Mouse (Mus musculus) embryonic fibroblast, embryonic 13.5 days (primary cell): ENCODE data around the gene Il12b. TPM values are rescaled to one million over a fixed set of nuclear protein-coding genes. Genes with fewer than 3 reads are reported as not detected.
"Not testable (repeated sequence)": the region's sequence is repeated elsewhere in the genome, so short reads cannot be mapped to it uniquely, and the experiment has no call there.

Source experiments
- H3K27ac ChIP-seq: 2 replicates; pipeline ENCODE4 v1.5.1; 2012; ENCODE audit warnings: low read length, control low read depth, inconsistent platforms; ENCODE audit not compliant: insufficient read depth
- H3K4me1 ChIP-seq: 2 replicates; pipeline ENCODE4 v1.6.1; 2011; ENCODE audit warnings: low read length; ENCODE audit not compliant: control insufficient read depth, insufficient read depth
- H3K4me3 ChIP-seq: 2 replicates; pipeline ENCODE4 v1.5.1; 2011; ENCODE audit warnings: mild to moderate bottlenecking, control low read depth, low read length; ENCODE audit not compliant: insufficient read depth
- CTCF ChIP-seq: IDR thresholded peaks from 2 replicates; pipeline ENCODE4 v1.5.1; 2011; ENCODE audit warnings: mild to moderate bottlenecking, control low read depth, low read length, moderate library complexity, borderline replicate concordance; ENCODE audit not compliant: insufficient read depth
- POLR2A ChIP-seq: IDR thresholded peaks from 2 replicates; pipeline ENCODE4 v1.6.1; 2011; ENCODE audit warnings: low read depth, mild to moderate bottlenecking, control low read depth, low read length, moderate library complexity
- polyA plus RNA-seq: library from polyadenylated mRNA; stranded (reverse); fragments of >200 nt; gene quantifications from 2 replicates; pipeline ENCODE4 v1.2.4, GENCODE M21; 2011; ENCODE audit warnings: low read depth; ENCODE audit not compliant: missing spikeins, insufficient read length

The Il12b gene
- polyA plus RNA-seq, 1 experiment: not detected

GRCm38 (mm10) chr11:44427951-44428350, 28.1 kb downstream of the Il12b start:
- TF ChIP-seq POLR2A (no peak), CTCF (no peak)
- Histone ChIP-seq H3K27ac (no peak overlapping the region), H3K4me1 (peaks cover 9% of the 10 kb centered on the region), H3K4me3 (no peak overlapping the region)

- H3K4me3 ChIP-seq: no peak overlapping the region
- TF ChIP-seq CTCF (no peak), POLR2A (no peak)
- H3K27ac ChIP-seq: no peak overlapping the region
- H3K4me1 ChIP-seq: peaks cover 9% of the 10 kb centered on the region
Measured at GRCm38 (mm10) chr11:44430036-44430435, 30.2 kb downstream of the Il12b start.

GRCm38 (mm10) chr11:44437786-44438185, 37.9 kb downstream of the Il12b start:
- TF ChIP-seq CTCF: no peak
- no peak for TF ChIP-seq POLR2A
- H3K4me1 ChIP-seq: no peaks in the 10 kb centered on the region
- no peak overlapping the region for H3K4me3 ChIP-seq
- H3K27ac ChIP-seq: no peak overlapping the region

- TF ChIP-seq POLR2A (no peak), CTCF (no peak)
- Histone ChIP-seq H3K27ac (no peak overlapping the region), H3K4me3 (no peak overlapping the region), H3K4me1 (no peaks in the 10 kb centered on the region)
Measured at GRCm38 (mm10) chr11:44451046-44451445, 51.2 kb downstream of the Il12b start.

GRCm38 (mm10) chr11:44452016-44452415, 52.2 kb downstream of the Il12b start:
- H3K27ac ChIP-seq, H3K4me1 ChIP-seq: not testable (repeated sequence)

GRCm38 (mm10) chr11:44453423-44453822, 53.6 kb downstream of the Il12b start:
- no peaks in the 10 kb centered on the region for H3K4me1 ChIP-seq
- H3K4me3 ChIP-seq: no peak overlapping the region
- H3K27ac ChIP-seq: no peak overlapping the region
- TF ChIP-seq CTCF: no peak

More at GRCm38 (mm10) chr11:44452016-44452415, 52.2 kb downstream of the Il12b start:
- not testable (repeated sequence) for H3K4me3 ChIP-seq

GRCm38 (mm10) chr11:44461493-44461892, 61.6 kb downstream of the Il12b start:
- Histone ChIP-seq H3K4me1 (no peaks in the 10 kb centered on the region), H3K27ac (no peak overlapping the region), H3K4me3 (no peak overlapping the region)
- TF ChIP-seq POLR2A (no peak), CTCF (no peak)

Other genes with a start within 250 kb of the Il12b start
- 53.5 and 75.4 TPM in 2 replicates for gene Ublcp1, start 70.4 kb downstream of the Il12b start, polyA plus RNA-seq
- gene Rnf145, start 118.9 kb downstream of the Il12b start, polyA plus RNA-seq: 56.8 and 64.8 TPM in 2 replicates
- gene Ebf1, start 217.3 kb downstream of the Il12b start, polyA plus RNA-seq: 26.9 and 55.9 TPM in 2 replicates